Mouse (Mus musculus): ENCODE results near the gene Hcn4. TPM values are rescaled to one million over a fixed set of nuclear protein-coding genes. Genes with fewer than 3 reads are reported as not detected.

The Hcn4 gene
- total RNA-seq, 2 experiments from 2014 or later: not detected

Other genes starting within 250 kb of the Hcn4 start
- gene Nptn, start 241.2 kb upstream of the Hcn4 start, total RNA-seq (2015): 198 and 226 TPM in 2 replicates
- gene Nptn, start 241.2 kb upstream of the Hcn4 start, total RNA-seq (2017): 90.3 and 106 TPM in 2 replicates
- gene Rec114, start 79.4 kb upstream of the Hcn4 start, total RNA-seq (2015): 1.3 and 4.4 TPM in 2 replicates
- 1.1 and 2.3 TPM in 2 replicates for gene Rec114, start 79.4 kb upstream of the Hcn4 start, total RNA-seq (2017)
- gene Neo1, start 213.0 kb downstream of the Hcn4 start, total RNA-seq (2015): 1.0 TPM in 1 of 2 replicates, not detected in the other
- not detected in 2 replicates for gene Neo1, start 213.0 kb downstream of the Hcn4 start, total RNA-seq (2017)